Mouse (Mus musculus): Measurements from ENCODE around the gene Cap1. TPM values are rescaled to one million over a fixed set of nuclear protein-coding genes. Genes with fewer than 3 reads are reported as not detected.

The Cap1 gene
- total RNA-seq (2015) (417 and 420 TPM in 2 replicates), total RNA-seq (2017) (551 and 589 TPM in 2 replicates)

- peak; percentile 71 for ATAC-seq (ENCODE audit: poor library complexity, severe bottlenecking)
Measured at GRCm38 (mm10) chr4:122885768-122886578, at the start of gene Cap1. Gene Cap1 (minus strand): TSS chr4:122886056.

GRCm38 (mm10) chr4:122933857-122934256 is 48.0 kb upstream of the Cap1 start:
- ATAC-seq (ENCODE audit: poor library complexity, severe bottlenecking) = peak; percentile 67

DNA sequence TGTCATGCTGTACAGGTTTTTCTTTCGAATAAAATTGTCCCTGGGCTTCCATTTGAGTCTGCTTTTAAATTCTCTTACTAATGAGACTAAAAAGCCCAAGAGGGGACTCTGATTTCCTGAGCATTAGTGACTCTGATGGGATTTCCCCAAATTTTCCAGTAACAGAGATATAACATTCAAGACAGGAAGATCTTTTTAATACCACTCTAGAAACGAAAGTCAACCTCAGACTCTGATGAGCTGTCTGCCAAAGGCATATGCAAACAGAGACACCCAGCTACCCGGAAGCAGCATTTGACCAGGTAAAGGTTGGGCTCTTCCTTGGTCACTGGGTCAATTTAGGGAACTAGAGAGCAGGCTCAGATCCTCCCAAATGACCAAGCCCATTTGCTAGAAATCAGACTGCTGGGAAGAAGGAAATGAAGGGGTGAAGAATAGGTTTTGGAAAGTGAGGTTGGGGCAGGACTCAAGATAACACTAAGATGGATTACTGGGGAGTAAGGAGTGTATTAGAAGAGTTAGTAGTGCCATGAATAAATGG is 47.3 kb upstream of the Cap1 start:
- ATAC-seq (ENCODE audit: poor library complexity, severe bottlenecking) = no peak

DNA sequence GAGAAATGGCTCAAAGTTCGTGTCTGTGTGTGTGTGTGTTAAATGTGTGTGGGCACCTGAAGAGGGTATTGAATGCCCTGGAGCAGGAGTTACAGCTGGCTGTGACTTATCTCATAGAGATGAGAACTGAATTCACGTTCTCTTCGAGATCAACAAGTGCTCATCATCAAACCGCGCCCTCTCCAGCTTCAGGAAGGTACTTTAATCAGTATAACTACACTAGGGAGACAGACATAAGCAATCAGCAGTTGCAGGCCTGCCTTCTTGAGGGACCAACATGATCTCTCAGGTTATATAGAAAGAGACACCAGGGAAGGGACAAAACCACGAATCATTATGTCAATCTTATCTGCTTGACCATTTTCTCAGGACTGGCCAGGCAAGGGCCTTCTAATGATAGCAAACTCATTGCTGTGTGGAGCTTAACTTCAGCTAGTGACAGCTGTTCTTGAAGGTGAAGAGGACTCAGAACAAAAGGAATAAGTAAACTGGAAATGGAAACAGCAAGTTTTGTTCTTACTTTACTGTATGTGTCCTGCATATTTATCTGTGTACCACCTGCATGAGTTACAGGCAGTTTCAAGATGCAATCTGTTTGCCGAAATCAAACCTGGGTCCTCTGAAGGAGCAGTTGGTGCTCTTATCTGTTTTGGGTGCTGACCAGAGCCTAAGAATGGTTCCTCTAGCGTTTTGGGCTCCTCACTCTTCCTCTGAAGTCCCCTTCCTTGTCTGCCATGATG is 46.6 kb upstream of the Cap1 start:
- ATAC-seq (ENCODE audit: poor library complexity, severe bottlenecking) = no peak

GRCm38 (mm10) chr4:122930939-122931590 is 45.2 kb upstream of the Cap1 start:
- no peak for ATAC-seq (ENCODE audit: poor library complexity, severe bottlenecking)

DNA sequence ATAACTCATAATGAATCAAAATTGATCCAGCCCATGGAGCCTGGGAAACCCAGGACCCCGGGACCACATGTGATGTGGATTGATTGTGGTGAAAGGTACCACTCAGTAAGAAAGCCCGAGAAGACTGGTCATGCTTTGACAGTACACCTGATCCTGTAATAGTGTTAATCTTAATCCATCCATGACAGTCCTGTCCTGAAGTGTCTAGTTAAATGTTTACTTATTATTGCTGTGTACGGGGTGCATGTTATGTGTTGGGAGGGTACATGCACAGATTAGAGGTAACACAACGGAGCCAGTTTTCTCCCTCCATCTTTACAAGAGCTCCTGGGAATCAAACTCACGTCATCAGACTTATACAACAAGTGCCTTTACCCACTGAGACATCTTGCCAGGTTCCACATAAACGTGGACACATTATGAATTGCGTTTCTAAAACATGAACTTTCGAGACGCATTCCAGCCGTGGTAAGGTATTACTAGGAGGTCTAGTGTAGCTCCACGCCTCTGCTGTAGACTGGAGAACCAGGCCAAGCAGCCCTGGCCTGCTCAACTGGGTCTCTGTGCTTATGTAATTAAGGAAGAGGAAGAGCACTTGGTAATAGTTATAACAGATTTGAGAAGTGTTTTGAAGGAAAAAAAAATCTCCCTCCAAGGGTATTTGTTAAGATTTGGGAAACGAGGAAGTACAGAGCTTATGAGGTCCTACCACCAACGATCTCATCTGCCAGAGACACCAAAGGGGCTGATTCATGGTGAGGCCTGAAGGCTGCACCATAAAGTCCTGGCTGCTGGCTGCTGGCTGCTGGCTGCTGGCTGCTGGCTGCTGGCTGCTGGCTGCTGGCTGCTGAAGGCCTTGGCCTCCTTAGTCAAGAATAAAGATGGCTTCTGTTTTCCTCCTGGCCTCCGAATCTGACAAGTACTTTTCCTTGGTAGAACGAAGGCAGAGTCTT is 37.8 kb upstream of the Cap1 start:
- ATAC-seq (ENCODE audit: poor library complexity, severe bottlenecking) = peak; percentile 74

- peak; percentile 75 for ATAC-seq (ENCODE audit: poor library complexity, severe bottlenecking)
Measured at GRCm38 (mm10) chr4:122922841-122923240, 37.0 kb upstream of the Cap1 start.

- ATAC-seq (ENCODE audit: poor library complexity, severe bottlenecking) = no peak
Measured at GRCm38 (mm10) chr4:122915985-122916384, 30.1 kb upstream of the Cap1 start.

DNA sequence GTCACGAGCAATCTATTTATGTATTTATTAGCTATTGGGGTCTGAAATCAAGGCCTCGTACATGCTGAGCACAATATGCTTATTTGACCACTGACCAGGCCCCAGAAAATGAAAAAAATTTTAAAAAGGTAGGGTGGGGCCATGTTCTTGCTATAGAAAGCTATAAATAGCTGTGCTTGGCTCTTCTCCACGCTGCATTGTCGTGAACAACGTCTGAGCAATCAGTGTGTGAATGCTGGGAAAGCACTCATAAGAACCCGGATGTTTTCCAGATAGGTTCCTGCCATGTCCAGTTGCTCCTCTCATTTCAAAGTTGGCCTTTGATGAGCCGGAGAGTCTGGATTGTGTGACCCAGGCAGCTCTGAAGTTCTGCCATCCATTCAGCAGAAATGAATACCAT is 28.3 kb upstream of the Cap1 start:
- no peak for ATAC-seq (ENCODE audit: poor library complexity, severe bottlenecking)

DNA sequence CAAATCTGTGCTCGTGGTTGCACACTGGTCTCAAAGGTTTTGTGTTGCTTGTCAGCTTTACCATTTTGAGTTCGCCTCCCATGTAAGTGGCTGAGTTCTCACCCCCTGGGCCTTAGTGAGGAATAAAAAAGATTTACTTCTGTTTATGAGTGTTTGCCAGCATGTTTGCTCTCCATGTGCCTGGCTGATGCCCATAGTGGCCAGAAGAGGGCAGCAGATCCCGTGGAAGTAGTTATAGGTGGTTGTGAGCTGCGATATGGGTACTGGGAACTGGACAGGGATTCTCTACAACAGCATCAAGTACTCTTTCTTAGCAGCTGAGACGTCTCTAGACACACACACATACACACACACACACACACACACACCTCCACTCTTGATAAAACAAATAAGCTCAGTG is 26.8 kb upstream of the Cap1 start:
- ATAC-seq (ENCODE audit: poor library complexity, severe bottlenecking) = peak; percentile 68

- ATAC-seq (ENCODE audit: poor library complexity, severe bottlenecking) = peak; percentile 64
Measured at GRCm38 (mm10) chr4:122910577-122910976, 24.7 kb upstream of the Cap1 start.

- no peak for ATAC-seq (ENCODE audit: poor library complexity, severe bottlenecking)
Measured at GRCm38 (mm10) chr4:122909572-122910189, 23.8 kb upstream of the Cap1 start.

- no peak for ATAC-seq (ENCODE audit: poor library complexity, severe bottlenecking)
Measured at GRCm38 (mm10) chr4:122905359-122905758, 19.5 kb upstream of the Cap1 start.

- ATAC-seq (ENCODE audit: poor library complexity, severe bottlenecking) = peak; percentile 69
Measured at GRCm38 (mm10) chr4:122903709-122904108, 17.9 kb upstream of the Cap1 start.

- ATAC-seq (ENCODE audit: poor library complexity, severe bottlenecking) = peak; percentile 61
Measured at GRCm38 (mm10) chr4:122902156-122902555, 16.3 kb upstream of the Cap1 start.

GRCm38 (mm10) chr4:122898313-122898712 is 12.5 kb upstream of the Cap1 start:
- peak; percentile 90 for ATAC-seq (ENCODE audit: poor library complexity, severe bottlenecking)

GRCm38 (mm10) chr4:122897750-122898149 is 11.9 kb upstream of the Cap1 start:
- ATAC-seq (ENCODE audit: poor library complexity, severe bottlenecking) = peak; percentile 58; the same call in 1 of the 2 replicates

DNA sequence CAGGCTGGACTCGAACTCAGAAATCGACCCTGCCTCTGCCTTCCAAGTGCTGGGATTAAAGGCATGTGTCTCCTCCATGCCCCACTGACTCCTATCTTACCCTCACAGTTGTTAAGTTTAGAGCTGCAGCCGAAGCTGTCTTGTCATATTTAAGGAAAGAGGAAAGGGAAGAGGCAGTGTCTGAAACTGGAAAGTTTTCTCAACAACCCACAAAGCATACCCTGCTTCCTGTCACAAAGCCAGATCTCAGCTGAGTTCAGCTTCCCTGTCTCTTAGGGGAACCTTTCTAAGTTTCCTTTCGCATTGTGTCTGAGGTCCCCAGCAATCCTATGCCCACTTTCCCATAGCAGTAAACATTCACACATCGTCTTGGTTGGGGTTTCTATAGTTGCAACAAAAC is 6.3 kb upstream of the Cap1 start:
- peak; percentile 96 for ATAC-seq (ENCODE audit: poor library complexity, severe bottlenecking)

- ATAC-seq (ENCODE audit: poor library complexity, severe bottlenecking) = no peak
Measured at GRCm38 (mm10) chr4:122891597-122891996, 5.7 kb upstream of the Cap1 start.

Measured in megakaryocyte, adult 5-6 weeks (primary cell).